Mouse (Mus musculus) MEL (cell line): ENCODE results near the gene Cenpn. TPM values are rescaled to one million over a fixed set of nuclear protein-coding genes. Genes with fewer than 3 reads are reported as not detected.

Source experiments
- DNase-seq: peaks from one replicate; pipeline ENCODE4 v3.0.0; 2011; ENCODE audit warnings: low read depth, low spot score
- H3K27ac ChIP-seq: 2 replicates; pipeline ENCODE4 v1.5.1; 2012; ENCODE audit warnings: low read depth, mild to moderate bottlenecking, control low read depth, low read length, moderate library complexity; ENCODE audit not compliant: control insufficient read depth
- H3K27me3 ChIP-seq, 2 experiments: fragments of 150-350 bp in 1 of 2; sonication (generic) in 1 of 2; 2 replicates each; pipeline ENCODE4 v1.6.1; 2012; ENCODE audit warnings: low read length in 2 of 2, mild to moderate bottlenecking in 2 of 2, improper control_type of control experiment in 1 of 2, moderate library complexity in 1 of 2; ENCODE audit not compliant: insufficient read depth in 2 of 2, control insufficient read depth in 1 of 2
- H3K36me3 ChIP-seq, 2 experiments: 2 replicates each; pipeline ENCODE4 v1.6.1; 2012 to 2014; ENCODE audit warnings: low read length in 2 of 2, improper control_type of control experiment in 1 of 2, inconsistent platforms in 1 of 2, mild to moderate bottlenecking in 1 of 2; ENCODE audit not compliant: insufficient read depth in 2 of 2, control insufficient read depth in 1 of 2
- H3K4me1 ChIP-seq, 2 experiments: fragments of 150-350 bp in 1 of 2; sonication (generic) in 1 of 2; 2 replicates each; pipeline ENCODE4 v1.6.1; 2012; ENCODE audit warnings: low read length in 2 of 2, improper control_type of control experiment in 1 of 2, mild to moderate bottlenecking in 1 of 2; ENCODE audit not compliant: insufficient read depth in 2 of 2, control insufficient read depth in 1 of 2
- H3K4me3 ChIP-seq, 2 experiments: fragments of 150-350 bp in 1 of 2; sonication (generic) in 1 of 2; 2 replicates each; pipeline ENCODE4 v1.5.1; 2012; ENCODE audit warnings: low read depth in 2 of 2, low read length in 2 of 2, mild to moderate bottlenecking in 2 of 2, moderate library complexity in 2 of 2, control low read depth in 1 of 2, improper control_type of control experiment in 1 of 2; ENCODE audit not compliant: control insufficient read depth in 1 of 2, insufficient read depth in 1 of 2
- H3K79me2 ChIP-seq: 2 replicates; pipeline ENCODE4 v1.6.1; 2012; ENCODE audit warnings: mild to moderate bottlenecking, low read length, moderate library complexity; ENCODE audit not compliant: control insufficient read depth, poor library complexity, insufficient read depth
- H3K9ac ChIP-seq: 2 replicates; pipeline ENCODE4 v1.6.1; 2012; ENCODE audit warnings: low read depth, mild to moderate bottlenecking, control low read depth, low read length, moderate library complexity; ENCODE audit not compliant: control insufficient read depth, poor library complexity, severe bottlenecking
- H3K9me3 ChIP-seq: fragments of 150-350 bp; sonication (generic); replicated peaks from 2 replicates; pipeline ENCODE4 v1.6.1; 2012; ENCODE audit warnings: mild to moderate bottlenecking, low read length, improper control_type of control experiment, moderate library complexity; ENCODE audit not compliant: insufficient read depth
- BHLHE40 ChIP-seq: IDR thresholded peaks from 2 replicates; pipeline ENCODE4 v1.6.1; 2012; ENCODE audit warnings: low read depth, mild to moderate bottlenecking, inconsistent platforms, low read length, improper control_type of control experiment, borderline replicate concordance
- CTCF ChIP-seq, 3 experiments: IDR thresholded peaks in 2 of 3; conservative IDR thresholded peaks in 1 of 3; 2 replicates each; pipeline ENCODE4 v1.5.1; 2011 to 2012; ENCODE audit warnings: low read length in 3 of 3, low read depth in 2 of 3, mild to moderate bottlenecking in 2 of 3, improper control_type of control experiment in 1 of 3, inconsistent platforms in 1 of 3, mixed read lengths in 1 of 3, moderate library complexity in 1 of 3; ENCODE audit not compliant: control insufficient read depth in 1 of 3, insufficient read depth in 1 of 3, poor library complexity in 1 of 3, severe bottlenecking in 1 of 3
- E2F4 ChIP-seq: IDR thresholded peaks from 2 replicates; pipeline ENCODE4 v1.6.1; 2011; ENCODE audit warnings: low read depth, low read length, improper control_type of control experiment, borderline replicate concordance
- EP300 ChIP-seq, 2 experiments: IDR thresholded peaks; 2 replicates each; pipeline ENCODE4 v1.6.1; 2011; ENCODE audit warnings: improper control_type of control experiment in 2 of 2, low read length in 2 of 2, low read depth in 1 of 2, mild to moderate bottlenecking in 1 of 2
- ETS1 ChIP-seq: IDR thresholded peaks from 2 replicates; pipeline ENCODE4 v1.6.1; 2012; ENCODE audit warnings: low read depth, mild to moderate bottlenecking, inconsistent platforms, low read length, improper control_type of control experiment, moderate library complexity
- GATA1 ChIP-seq: IDR thresholded peaks from 2 replicates; pipeline ENCODE4 v1.6.1; 2011; ENCODE audit warnings: low read depth, low read length, improper control_type of control experiment
- KAT2A ChIP-seq: conservative IDR thresholded peaks from 2 replicates; pipeline ENCODE4 v1.6.1; 2012; ENCODE audit warnings: low read depth, low read length, improper control_type of control experiment, inconsistent platforms
- MAX ChIP-seq: IDR thresholded peaks from 2 replicates; pipeline ENCODE4 v1.6.1; 2011; ENCODE audit warnings: low read length, improper control_type of control experiment
- MXI1 ChIP-seq: IDR thresholded peaks from 2 replicates; pipeline ENCODE4 v1.6.1; 2011; ENCODE audit warnings: mild to moderate bottlenecking, low read depth, low read length, improper control_type of control experiment
- NELFE ChIP-seq: IDR thresholded peaks from 2 replicates; pipeline ENCODE4 v1.6.1; 2011; ENCODE audit warnings: low read depth, low read length, improper control_type of control experiment
- RAD21 ChIP-seq: IDR thresholded peaks from 2 replicates; pipeline ENCODE4 v1.6.1; 2011; ENCODE audit warnings: mild to moderate bottlenecking, low read depth, low read length, improper control_type of control experiment
- SMC3 ChIP-seq: IDR thresholded peaks from 2 replicates; pipeline ENCODE4 v1.6.1; 2011; ENCODE audit warnings: low read depth, low read length, improper control_type of control experiment
- TBP ChIP-seq: IDR thresholded peaks from 2 replicates; pipeline ENCODE4 v1.8.0; 2011; ENCODE audit warnings: low read depth, low read length, improper control_type of control experiment
- UBTF ChIP-seq: IDR thresholded peaks from 2 replicates; pipeline ENCODE4 v1.6.1; 2012; ENCODE audit warnings: low read depth, mild to moderate bottlenecking, inconsistent platforms, low read length, improper control_type of control experiment, moderate library complexity, borderline replicate concordance; ENCODE audit not compliant: insufficient read depth
- ZMIZ1 ChIP-seq: IDR thresholded peaks from 2 replicates; pipeline ENCODE4 v1.6.1; 2012; ENCODE audit warnings: low read depth, mild to moderate bottlenecking, inconsistent platforms, low read length, improper control_type of control experiment, moderate library complexity
- polyA plus RNA-seq, 2 experiments: library from polyadenylated mRNA; stranded (reverse) in 1 of 2; unstranded in 1 of 2; fragments of >175 nt in 1 of 2; fragments of >200 nt in 1 of 2; gene quantifications; 2 replicates each; pipeline versions ENCODE4 v1.2.1 to v1.2.4; 2012; ENCODE audit warnings: low replicate concordance in 2 of 2, low read depth in 1 of 2; ENCODE audit not compliant: insufficient read length in 2 of 2, insufficient read depth in 1 of 2, missing spikeins in 1 of 2
- total RNA-seq: library from RNA; depleted of rRNA; stranded (reverse); fragments of 300-350 nt; gene quantifications from 2 replicates; pipeline ENCODE4 v1.2.3, GENCODE M21; 2012

Gene Cenpn
- total and polyA plus RNA-seq, 3 experiments = 41.8 to 59.5 TPM; not detected in 1

GRCm38 (mm10) chr8:116923526-116923925 lies 2.0 kb downstream of the Cenpn start:
- DNase-seq = peak; percentile 36
- no peak overlapping the region; the same call in 1 of the 2 replicates for H3K27ac ChIP-seq
- peaks cover 2 to 16% of the 10 kb centered on the region in 2 experiments for H3K36me3 ChIP-seq
- no peaks in the 10 kb centered on the region for H3K27me3 ChIP-seq
- TF ChIP-seq EP300 (IDR thresholded peaks at IDR 0.05; ENCODE audit: low read depth in 1 of 2, low read length in 2 of 2) (0 out of 4 replicates have a peak, but pooled peaks of 1 of the 2 experiments have one; percentile 9), BHLHE40 (peak; percentile 20; the same call in 1 of the 2 replicates), MAX (no peak), MXI1 (0 out of 2 replicates have a peak, but pooled peaks have one; percentile 26)
- TF ChIP-seq, all 39 proteins: peak for 3
- Histone ChIP-seq H3K79me2 (peaks cover 15% of the 10 kb centered on the region), H3K4me1 (peaks cover 2 to 18% of the 10 kb centered on the region in 2 experiments; a peak in 3 of 4 replicates), H3K9me3 (no peaks in the 10 kb centered on the region), H3K4me3 (no peak overlapping the region), H3K9ac (no peak overlapping the region)

DNA sequence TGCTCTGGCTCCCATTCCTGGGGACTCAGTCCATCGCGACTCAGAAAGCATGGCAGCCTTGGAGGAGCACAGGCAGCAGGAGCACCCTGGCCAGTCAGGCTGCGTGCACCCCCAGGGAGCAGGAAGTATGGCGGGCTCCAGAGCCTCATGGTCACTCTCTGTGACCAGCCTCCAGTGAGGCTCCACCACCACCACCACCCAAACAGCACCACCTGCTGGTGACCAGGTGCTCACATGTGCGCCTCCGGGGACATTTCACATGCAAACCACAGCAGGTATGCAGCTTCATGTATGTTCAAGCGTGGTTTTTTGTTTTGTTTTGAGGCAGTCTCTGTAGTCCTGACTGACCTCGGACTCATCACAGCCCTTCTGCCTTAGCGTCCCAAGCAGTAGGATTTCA lies 6.3 kb downstream of the Cenpn start:
- peaks cover 0 to 2% of the 10 kb centered on the region in 2 experiments; a peak in 1 of 4 replicates for H3K4me1 ChIP-seq
- DNase-seq = peak; percentile 52
- TF ChIP-seq ZMIZ1 (no peak), SMC3 (peak; percentile 39), NELFE (no peak), KAT2A (no peak), E2F4 (no peak), GATA1 (no peak), CTCF (IDR thresholded peaks at IDR 0.05 in 2 of 3, conservative IDR thresholded peaks at IDR 0.05 in 1 of 3; ENCODE audit: control insufficient read depth in 1 of 3, insufficient read depth in 1 of 3, low read depth in 2 of 3, low read length in 3 of 3, poor library complexity in 1 of 3, severe bottlenecking in 1 of 3) (peak; percentile 64 to 84 (median 69)), ETS1 (no peak), UBTF (no peak), BHLHE40 (no peak), TBP (no peak), RAD21 (0 out of 2 replicates have a peak, but pooled peaks have one; percentile 1)
- no peak overlapping the region for H3K4me3 ChIP-seq
- H3K36me3 ChIP-seq = peaks cover 5 to 8% of the 10 kb centered on the region in 2 experiments
- H3K27me3 ChIP-seq = no peaks in the 10 kb centered on the region
- no peak overlapping the region for H3K27ac ChIP-seq
- no peaks in the 10 kb centered on the region for H3K9me3 ChIP-seq
- H3K79me2 ChIP-seq = peaks cover 2% of the 10 kb centered on the region; the same call in 1 of the 2 replicates
- no peak overlapping the region for H3K9ac ChIP-seq

- no peak overlapping the region for H3K9ac ChIP-seq
- H3K79me2 ChIP-seq = no peaks in the 10 kb centered on the region
- no peak for TF ChIP-seq NELFE
- TF ChIP-seq CTCF (IDR thresholded peaks at IDR 0.05 in 2 of 3, conservative IDR thresholded peaks at IDR 0.05 in 1 of 3; ENCODE audit: control insufficient read depth in 1 of 3, insufficient read depth in 1 of 3, low read depth in 2 of 3, low read length in 3 of 3, poor library complexity in 1 of 3, severe bottlenecking in 1 of 3) = peak; percentile 21 to 55 (median 40); a peak in 5 of 6 replicates
- H3K27ac ChIP-seq = no peak overlapping the region
- no peak overlapping the region for H3K4me3 ChIP-seq
- H3K9me3 ChIP-seq = no peaks in the 10 kb centered on the region
- DNase-seq = peak; percentile 38
- no peaks in the 10 kb centered on the region for H3K27me3 ChIP-seq
- H3K4me1 ChIP-seq = no peaks in the 10 kb centered on the region
- peaks cover 0 to 13% of the 10 kb centered on the region in 2 experiments; a peak in 3 of 4 replicates for H3K36me3 ChIP-seq
Observed at GRCm38 (mm10) chr8:116928588-116928987, 7.1 kb downstream of the Cenpn start.
